Mouse (Mus musculus) forebrain, embryonic 13.5 days (tissue): ENCODE data around the gene Zfp335. TPM values are rescaled to one million over a fixed set of nuclear protein-coding genes. Genes with fewer than 3 reads are reported as not detected.
A peak's percentile ranks its signal among the peaks of the same experiment; 100 is the strongest.
"Not testable (repeated sequence)": the region's sequence is repeated elsewhere in the genome, so short reads cannot be mapped to it uniquely, and the experiment has no call there.

ENCODE experiments used
- ATAC-seq: fragments of 200-750 bp; cut with Nextera tagmentation; 2 replicates; pipeline ENCODE4 v1.8.0; 2017
- H3K27ac ChIP-seq: fragments of 300-500 bp; sonication (generic); 2 replicates; pipeline ENCODE4 v1.5.1; 2015; ENCODE audit warnings: inconsistent platforms, mild to moderate bottlenecking, moderate library complexity
- H3K27me3 ChIP-seq: fragments of 300-500 bp; sonication (generic); 2 replicates; pipeline ENCODE4 v1.6.1; 2015; ENCODE audit warnings: mild to moderate bottlenecking, inconsistent platforms
- H3K36me3 ChIP-seq: fragments of 300-500 bp; sonication (generic); 2 replicates; pipeline ENCODE4 v1.6.1; 2015; ENCODE audit warnings: mild to moderate bottlenecking, inconsistent platforms; ENCODE audit not compliant: poor library complexity, severe bottlenecking
- H3K4me1 ChIP-seq: fragments of 300-500 bp; sonication (generic); 2 replicates; pipeline ENCODE4 v1.6.1; 2015; ENCODE audit warnings: inconsistent platforms
- H3K4me2 ChIP-seq: fragments of 300-500 bp; sonication (generic); 2 replicates; pipeline ENCODE4 v1.6.1; 2015; ENCODE audit warnings: inconsistent platforms, mild to moderate bottlenecking, moderate library complexity
- H3K4me3 ChIP-seq: fragments of 300-500 bp; sonication (generic); 2 replicates; pipeline ENCODE4 v1.5.1; 2015; ENCODE audit warnings: mild to moderate bottlenecking, inconsistent platforms
- H3K9ac ChIP-seq: fragments of 300-500 bp; sonication (generic); 2 replicates; pipeline ENCODE4 v1.6.1; 2015; ENCODE audit warnings: mild to moderate bottlenecking, inconsistent platforms
- H3K9me3 ChIP-seq: fragments of 300-500 bp; sonication (generic); replicated peaks from 2 replicates; pipeline ENCODE4 v1.6.1; 2016; ENCODE audit warnings: inconsistent platforms
- WGBS: fragments of 180-500 bp; shearing (Covaris S2); methylation state at CpG from one replicate; pipeline ENCODE4 v1.1.7; 2015; 5-methylcytosine and 5-hydroxymethylcytosine counted together
- polyA plus RNA-seq: library from polyadenylated mRNA; unstranded; fragments of >200 nt; fragmentation: Nextera tagmentation; extraction: Ambion mirVana; gene quantifications from 2 replicates; pipeline ENCODE4 v1.2.1, GENCODE M21; 2015

The Zfp335 gene
- polyA plus RNA-seq, 1 experiment from 2014 or later = 12.2 TPM

DNA sequence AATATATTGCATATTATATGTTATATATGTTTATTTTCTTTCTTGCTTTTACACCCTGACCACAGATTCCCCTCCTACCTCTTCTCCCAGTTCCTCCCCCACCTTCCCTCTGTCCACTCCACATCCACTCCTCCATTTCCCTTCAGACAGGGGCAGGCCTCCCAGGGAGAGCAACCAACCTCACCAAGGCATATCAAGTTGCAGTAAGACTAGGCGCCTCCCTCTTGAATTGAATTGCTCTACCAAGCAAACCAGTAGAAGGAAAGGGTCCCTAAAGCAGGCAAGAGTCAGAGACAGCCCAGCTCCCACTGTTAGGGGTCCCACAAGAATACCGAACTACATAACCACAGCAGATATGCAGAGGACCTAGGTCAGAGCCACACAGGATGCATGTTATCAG lies 52.4 kb downstream of the Zfp335 start:
- 56% methylated on average over 2 of the region's 2 CpGs for WGBS
- Histone ChIP-seq H3K4me3 (no peak overlapping the region), H3K27me3 (peaks cover 53% of the 10 kb centered on the region), H3K36me3 (no peaks in the 10 kb centered on the region), H3K27ac (no peak overlapping the region), H3K9me3 (no peaks in the 10 kb centered on the region), H3K4me2 (no peak overlapping the region), H3K4me1 (peaks cover 32% of the 10 kb centered on the region), H3K9ac (no peak overlapping the region)
- ATAC-seq = no peak

DNA sequence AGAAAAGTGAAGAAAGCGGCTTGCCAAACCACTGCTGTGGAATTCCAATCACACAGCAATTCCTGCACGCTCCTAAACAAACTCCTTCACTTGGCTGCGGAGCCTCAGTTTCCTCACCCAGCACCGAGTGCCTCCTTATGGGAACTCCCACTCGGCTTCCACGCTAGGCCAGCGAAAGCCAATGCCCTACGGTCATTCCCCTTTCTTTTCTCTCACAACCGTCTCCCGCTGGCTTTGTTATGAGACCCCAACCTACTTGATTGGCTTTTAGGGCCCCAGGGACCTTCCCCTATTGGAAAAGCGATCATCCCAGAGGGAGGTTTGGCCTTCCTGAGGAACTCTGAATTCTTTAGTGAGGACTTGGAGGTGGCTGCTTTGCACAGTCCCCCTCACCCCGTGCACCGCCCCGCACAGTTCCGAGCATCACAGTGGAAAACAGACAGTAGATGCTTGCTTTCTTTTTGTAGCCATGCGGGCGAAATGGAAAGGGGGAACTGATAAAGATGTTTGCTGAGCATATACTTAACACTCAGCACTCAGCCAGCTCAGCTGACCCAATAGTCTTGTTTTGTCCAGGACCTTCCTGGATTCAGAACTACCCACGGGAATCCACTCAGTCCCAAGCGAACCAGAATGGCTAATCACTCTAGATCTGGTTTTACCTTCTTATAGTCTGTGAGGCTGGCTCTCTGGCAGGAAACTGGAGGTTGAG lies 53.6 kb downstream of the Zfp335 start:
- Histone ChIP-seq H3K9ac (peak overlapping the region; percentile 61), H3K27me3 (peaks cover 56% of the 10 kb centered on the region), H3K36me3 (no peaks in the 10 kb centered on the region)

DNA sequence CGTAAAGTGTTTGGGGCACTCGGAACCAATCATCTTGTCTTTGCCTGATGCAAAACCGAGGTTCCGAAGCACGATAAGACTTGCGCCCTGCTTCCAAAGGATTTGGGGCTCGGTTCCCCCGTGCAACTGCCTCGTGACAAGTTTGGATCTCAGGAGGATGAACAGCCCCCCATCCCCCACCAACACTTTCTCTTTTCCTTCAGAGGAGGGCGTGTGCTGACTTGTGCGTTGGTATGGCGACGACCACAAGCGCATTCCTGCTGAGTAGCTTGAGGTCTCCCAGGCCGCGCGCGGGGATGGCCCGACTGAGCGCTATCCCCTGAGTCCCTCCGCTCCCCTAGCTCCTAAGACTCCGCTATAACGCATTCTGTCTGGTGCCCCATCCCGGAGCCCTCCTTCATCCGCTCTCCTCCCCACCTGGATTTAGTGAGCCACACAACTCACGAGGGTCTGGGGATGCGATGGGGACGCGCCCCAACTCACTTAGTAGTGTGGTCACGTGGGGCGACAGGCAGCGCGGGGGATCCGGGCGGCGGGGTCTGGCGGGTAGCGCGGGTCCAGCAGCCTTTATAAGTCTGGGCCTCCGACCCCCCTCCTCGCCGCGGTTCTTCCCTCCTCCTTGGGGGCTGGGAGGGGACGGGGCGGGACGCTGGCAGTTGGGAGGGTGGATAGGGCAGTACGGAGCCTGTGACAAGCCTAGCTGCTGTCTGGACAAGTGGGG lies 54.3 kb downstream of the Zfp335 start, which contains the start of gene Pltp:
Pltp (minus strand) TSS at position 611 of the 721 bp plus-strand sequence.
- no peaks in the 10 kb centered on the region for H3K36me3 ChIP-seq
- H3K4me2 ChIP-seq = peak within 1 kb of the TSS; percentile 96
- H3K9me3 ChIP-seq = no peaks in the 10 kb centered on the region
- under 1% methylated on average over 47 of the region's 47 CpGs for WGBS
- H3K4me1 ChIP-seq = peaks cover 28% of the 10 kb centered on the region
- H3K4me3 ChIP-seq = peak within 1 kb of the TSS; percentile 49
- peaks cover 56% of the 10 kb centered on the region for H3K27me3 ChIP-seq
- H3K27ac ChIP-seq = no peak within 1 kb of the TSS
- H3K9ac ChIP-seq = peak within 1 kb of the TSS; percentile 61
- peak; percentile 74 for ATAC-seq

More for the DNA sequence above, 53.6 kb downstream of the Zfp335 start:
- peak overlapping the region; percentile 49 for H3K4me3 ChIP-seq
- peak overlapping the region; percentile 96 for H3K4me2 ChIP-seq
- no peaks in the 10 kb centered on the region for H3K9me3 ChIP-seq
- ATAC-seq = 0 out of 2 replicates have a peak, but pooled peaks have one; percentile 17
- WGBS = 2% methylated on average over 19 of the region's 19 CpGs
- peaks cover 32% of the 10 kb centered on the region for H3K4me1 ChIP-seq
- no peak overlapping the region for H3K27ac ChIP-seq

DNA sequence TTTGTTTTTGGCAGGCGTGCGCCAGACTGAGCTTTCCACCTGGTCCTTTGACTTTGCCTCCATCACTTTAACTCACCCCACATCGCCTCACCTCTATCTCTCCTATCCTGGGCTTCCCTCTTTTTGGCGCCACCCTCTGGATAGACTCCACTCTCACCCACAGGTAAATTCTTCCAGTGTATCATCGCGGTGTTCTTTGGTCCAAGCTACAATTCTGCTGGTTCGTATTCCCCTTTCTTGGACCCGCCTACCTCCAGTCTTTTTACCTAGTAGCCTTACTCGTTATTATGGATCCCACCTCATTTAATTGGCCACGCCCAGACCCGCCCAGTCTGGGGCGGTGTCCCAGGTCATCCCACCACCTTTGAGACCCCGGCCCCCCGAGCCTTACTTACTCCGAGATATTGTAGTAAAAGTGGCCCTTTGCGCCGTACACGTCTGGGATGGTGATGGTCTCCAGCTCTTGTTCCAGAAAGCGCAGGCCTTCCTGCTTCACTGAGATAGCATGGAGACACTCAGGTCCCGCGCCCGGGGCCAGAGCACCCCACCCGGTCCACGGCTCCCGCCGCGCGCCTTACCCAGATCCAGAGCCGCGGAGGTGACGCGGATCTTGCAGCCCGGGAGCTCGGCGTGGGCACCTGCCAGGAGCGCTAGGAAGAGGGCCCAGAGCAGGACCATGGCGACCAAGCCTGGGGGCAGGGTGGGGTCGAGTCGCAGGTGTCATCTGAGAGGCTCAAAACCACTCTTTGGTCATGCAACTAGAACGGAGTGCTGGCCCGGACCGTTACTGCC lies 55.1 kb downstream of the Zfp335 start:
- Histone ChIP-seq H3K4me3 (peak overlapping the region; percentile 49), H3K27me3 (peaks cover 56% of the 10 kb centered on the region), H3K4me1 (peaks cover 22% of the 10 kb centered on the region), H3K9ac (peak overlapping the region; percentile 61), H3K36me3 (no peaks in the 10 kb centered on the region), H3K4me2 (peak overlapping the region; percentile 96), H3K27ac (no peak overlapping the region), H3K9me3 (no peaks in the 10 kb centered on the region)
- no peak for ATAC-seq
- under 1% methylated on average over 42 of the region's 42 CpGs for WGBS

DNA sequence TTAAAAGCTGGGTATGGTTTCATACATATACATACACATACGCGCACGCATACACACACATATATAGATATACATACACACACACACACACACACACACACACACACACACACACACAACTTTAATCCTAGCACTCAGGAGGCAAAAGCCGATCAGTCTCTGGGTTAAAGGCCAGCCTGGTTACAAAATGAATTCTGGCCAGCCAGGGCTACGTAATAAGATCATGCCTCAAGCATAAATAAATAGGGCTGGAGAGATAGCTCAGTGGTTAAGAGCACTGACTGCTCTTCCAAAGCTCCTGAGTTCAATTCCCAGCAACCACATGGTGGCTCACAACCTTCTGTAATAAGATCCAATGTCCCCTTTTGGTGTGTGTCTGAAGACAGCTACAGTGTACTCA lies 56.0 kb downstream of the Zfp335 start:
- WGBS = 81% methylated on average over 5 of the region's 5 CpGs
- not testable (repeated sequence) for H3K4me2 ChIP-seq, ATAC-seq, H3K36me3 ChIP-seq, H3K27ac ChIP-seq, H3K9me3 ChIP-seq, H3K4me3 ChIP-seq, H3K9ac ChIP-seq
- Histone ChIP-seq H3K27me3 (peaks cover 56% of the 10 kb centered on the region), H3K4me1 (peaks cover 22% of the 10 kb centered on the region)

DNA sequence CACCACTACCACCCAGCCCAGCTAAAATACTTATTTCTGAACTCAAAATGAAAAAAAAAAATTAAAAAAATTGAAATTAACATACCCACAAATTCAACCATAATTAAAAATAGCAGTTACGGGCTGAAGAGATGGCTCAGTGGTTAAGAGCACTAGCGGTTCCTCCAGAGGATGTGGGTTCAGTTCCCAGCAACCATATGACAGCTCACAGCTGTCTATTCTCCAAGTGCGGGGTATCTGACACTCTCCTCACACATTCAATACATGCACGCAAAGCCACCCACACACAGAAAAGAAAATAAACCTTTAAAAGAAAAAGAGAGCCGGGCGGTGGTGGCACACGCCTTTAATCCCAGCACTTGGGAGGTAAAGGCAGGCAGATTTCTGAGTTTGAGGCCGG lies 61.5 kb downstream of the Zfp335 start:
- peaks cover 10% of the 10 kb centered on the region for H3K27me3 ChIP-seq
- WGBS = 91% methylated on average over 8 of the region's 8 CpGs
- H3K4me2 ChIP-seq = no peak overlapping the region
- no peak overlapping the region for H3K27ac ChIP-seq
- no peaks in the 10 kb centered on the region for H3K9me3 ChIP-seq
- H3K4me3 ChIP-seq = no peak overlapping the region
- H3K36me3 ChIP-seq = no peaks in the 10 kb centered on the region
- ATAC-seq = no peak
- no peak overlapping the region for H3K9ac ChIP-seq
- H3K4me1 ChIP-seq = no peaks in the 10 kb centered on the region

DNA sequence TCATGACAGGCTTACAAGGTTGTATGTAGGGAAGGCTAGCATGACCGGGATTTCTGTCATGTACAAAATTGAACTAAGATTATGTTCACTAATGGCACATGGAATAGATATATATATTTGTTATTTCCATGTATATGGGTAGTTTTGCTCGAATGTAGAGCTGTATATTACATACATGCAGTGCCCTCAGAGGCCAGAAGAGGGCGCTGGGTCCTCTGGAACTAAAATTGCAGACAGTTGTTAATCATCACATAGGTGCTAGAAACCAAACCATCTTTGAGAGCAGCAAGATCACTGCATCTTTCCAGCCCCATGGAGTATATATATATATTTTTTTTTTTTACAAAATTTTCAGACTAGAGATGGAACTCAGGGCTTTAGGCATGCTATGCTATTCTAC lies 65.8 kb downstream of the Zfp335 start:
- Histone ChIP-seq H3K27ac (no peak overlapping the region), H3K9me3 (no peaks in the 10 kb centered on the region), H3K27me3 (no peaks in the 10 kb centered on the region), H3K9ac (no peak overlapping the region), H3K4me3 (no peak overlapping the region), H3K36me3 (no peaks in the 10 kb centered on the region), H3K4me1 (no peaks in the 10 kb centered on the region), H3K4me2 (no peak overlapping the region)
- no peak for ATAC-seq
- 55% methylated on average over 3 of the region's 3 CpGs for WGBS

Other genes with a start within 250 kb of the Zfp335 start
- gene Wfdc11, start 237.7 kb downstream of the Zfp335 start, polyA plus RNA-seq = not detected in 2 replicates
- not detected in 2 replicates for gene Wfdc13, start 226.7 kb downstream of the Zfp335 start, polyA plus RNA-seq
- gene Spint4, start 213.3 kb downstream of the Zfp335 start, polyA plus RNA-seq = not detected in 2 replicates
- not detected in 2 replicates for gene Spint5, start 196.5 kb downstream of the Zfp335 start, polyA plus RNA-seq
- 0.92 and 1.4 TPM in 2 replicates for gene Wfdc3, start 165.8 kb downstream of the Zfp335 start, polyA plus RNA-seq
- 75.2 and 80.2 TPM in 2 replicates for gene Dnttip1, start 165.8 kb downstream of the Zfp335 start, polyA plus RNA-seq
- gene Ube2c, start 141.9 kb downstream of the Zfp335 start, polyA plus RNA-seq = 476 and 507 TPM in 2 replicates
- gene Tnnc2, start 131.8 kb downstream of the Zfp335 start, polyA plus RNA-seq = not detected in 2 replicates
- 14.7 and 15.4 TPM in 2 replicates for gene Snx21, start 125.9 kb downstream of the Zfp335 start, polyA plus RNA-seq
- 16.5 and 17.0 TPM in 2 replicates for gene Acot8, start 106.9 kb downstream of the Zfp335 start, polyA plus RNA-seq
- 11.7 and 12.1 TPM in 2 replicates for gene Zswim3, start 106.7 kb downstream of the Zfp335 start, polyA plus RNA-seq
- gene Zswim1, start 89.1 kb downstream of the Zfp335 start, polyA plus RNA-seq = 22.1 and 23.2 TPM in 2 replicates
- not detected in 2 replicates for gene Spata25, start 83.2 kb downstream of the Zfp335 start, polyA plus RNA-seq
- 82.7 and 91.6 TPM in 2 replicates for gene Ctsa, start 78.9 kb downstream of the Zfp335 start, polyA plus RNA-seq
- gene Neurl2, start 78.3 kb downstream of the Zfp335 start, polyA plus RNA-seq = 4.0 and 4.2 TPM in 2 replicates
- 34.3 and 35.4 TPM in 2 replicates for gene Pltp, start 54.0 kb downstream of the Zfp335 start, polyA plus RNA-seq
- gene Pcif1, start 32.5 kb downstream of the Zfp335 start, polyA plus RNA-seq = 101 and 107 TPM in 2 replicates
- 8.6 and 10.6 TPM in 2 replicates for gene Mmp9, start 29.0 kb upstream of the Zfp335 start, polyA plus RNA-seq
- 5.7 and 8.8 TPM in 2 replicates for gene Slc12a5, start 49.0 kb upstream of the Zfp335 start, polyA plus RNA-seq
- gene Ncoa5, start 123.1 kb upstream of the Zfp335 start, polyA plus RNA-seq = 131 and 134 TPM in 2 replicates
- 5.4 and 6.6 TPM in 2 replicates for gene Cd40, start 143.9 kb upstream of the Zfp335 start, polyA plus RNA-seq
- gene 1700025C18Rik, start 179.0 kb upstream of the Zfp335 start, polyA plus RNA-seq = not detected in 2 replicates